Mouse (Mus musculus) ES-E14 (cell line): ENCODE data around the gene Rxfp2.

Experiments
- CHD2 ChIP-seq: IDR thresholded peaks from 2 replicates; pipeline ENCODE4 v1.6.1; 2014; ENCODE audit warnings: mild to moderate bottlenecking, low read depth, low read length, inconsistent platforms
- HCFC1 ChIP-seq: IDR thresholded peaks from 2 replicates; pipeline ENCODE4 v1.6.1; 2012; ENCODE audit warnings: low read length, inconsistent platforms, borderline replicate concordance; ENCODE audit not compliant: insufficient read depth

DNA sequence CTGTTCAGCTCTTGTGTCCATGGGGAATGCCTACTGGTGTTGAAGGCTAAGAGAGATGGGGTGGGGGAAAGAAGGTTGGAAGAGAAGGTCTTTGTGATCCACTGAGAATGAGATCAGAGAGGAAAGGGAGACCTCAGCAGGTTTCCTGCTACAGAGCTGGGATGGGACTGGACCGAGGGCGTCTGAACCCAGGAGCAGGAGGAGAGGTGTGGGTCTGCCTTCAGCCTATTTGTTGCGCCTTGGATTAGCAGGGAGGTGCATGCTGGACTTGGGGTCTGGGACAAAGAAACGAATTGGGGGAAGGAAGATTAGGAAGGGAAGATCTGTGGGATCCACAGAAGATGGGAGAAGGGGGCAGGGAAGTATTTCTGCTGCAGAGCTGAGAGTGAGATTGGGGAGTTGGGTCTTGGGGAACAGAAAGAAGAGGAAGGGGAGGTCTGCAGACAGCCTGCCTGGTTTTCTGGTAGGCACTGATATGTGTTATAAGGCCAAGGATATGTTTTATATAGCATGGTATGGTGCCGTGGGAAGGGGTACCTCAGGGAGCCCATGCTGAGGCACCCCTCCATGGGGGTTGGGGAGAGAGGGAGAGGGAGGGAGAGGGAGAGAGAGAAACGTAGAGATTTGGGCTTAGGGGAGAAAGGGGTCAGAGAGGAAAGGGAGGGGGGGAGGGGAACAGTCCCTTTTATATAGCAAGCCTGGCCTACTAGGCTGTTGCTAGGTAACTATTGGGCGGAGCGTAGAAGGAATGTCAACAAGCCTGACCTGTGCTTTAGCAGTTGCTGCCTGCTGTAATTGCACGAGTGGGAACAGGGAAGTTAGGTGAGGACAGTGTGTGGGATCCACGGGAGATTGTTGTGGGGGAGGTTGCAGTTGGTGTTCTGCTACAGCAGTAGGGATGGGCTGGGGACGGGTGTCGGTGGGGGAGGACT, 61.7 kb downstream of the Rxfp2 start:
- TF ChIP-seq HCFC1: no peak
- TF ChIP-seq CHD2: no peak; the same call in 1 of the 2 replicates
